Mouse (Mus musculus): ENCODE measurements around the gene Terf2.

DNA sequence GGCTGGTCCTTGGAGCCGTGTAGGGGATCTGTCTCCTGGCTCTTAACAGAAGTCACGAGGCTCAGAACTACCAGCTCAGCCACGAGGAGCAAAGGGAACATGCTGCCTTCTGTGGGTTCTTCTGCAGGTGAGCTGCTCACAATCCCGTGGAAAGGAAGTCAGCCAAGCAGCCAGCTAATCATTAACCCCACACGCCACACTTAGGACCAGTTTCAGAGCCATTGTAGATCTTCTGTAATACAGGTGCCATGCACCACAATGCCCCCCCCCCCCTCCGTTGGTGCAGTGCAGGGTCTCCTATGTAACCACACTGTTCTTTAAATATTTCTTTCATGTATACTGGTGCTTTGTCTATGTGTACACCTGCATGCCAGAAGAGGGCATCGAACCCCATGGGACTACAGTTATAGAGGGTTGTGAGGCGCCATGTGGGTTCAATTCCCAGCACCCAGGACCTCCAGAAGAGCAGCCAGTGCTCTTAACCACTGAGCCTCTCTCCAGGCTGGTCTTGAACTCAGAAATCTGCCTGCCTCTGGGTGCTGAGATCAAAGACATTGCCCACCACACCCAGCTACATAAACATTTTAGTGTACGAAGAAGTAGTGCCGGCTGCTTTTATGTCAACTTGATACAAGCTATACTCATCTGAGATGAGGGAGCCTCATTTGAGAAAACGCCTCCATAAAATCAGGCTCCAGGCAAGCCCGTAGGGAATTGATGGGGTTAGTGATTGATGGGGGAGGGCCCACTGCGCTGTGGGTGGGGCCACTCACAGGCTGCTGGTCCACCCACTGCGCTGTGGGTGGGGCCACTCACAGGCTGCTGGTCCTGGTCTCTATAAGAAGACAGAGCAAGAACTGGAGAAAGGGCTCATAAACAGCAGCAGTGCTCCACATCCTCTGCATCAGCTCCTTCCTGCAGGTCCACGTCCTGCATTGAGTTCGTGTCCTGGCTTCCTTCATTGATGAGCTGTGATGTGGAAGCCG lies 30.5 kb downstream of the Terf2 start, which contains the start of gene Tmed6:
- TF ChIP-seq CTCF (IDR thresholded peaks at IDR 0.05; ENCODE audit: borderline replicate concordance, insufficient read depth, low read length) (no peak), POLR2A (IDR thresholded peaks at IDR 0.05; ENCODE audit: low read depth, low read length) (no peak)
